Mouse (Mus musculus) myocyte (in vitro differentiated cells): ENCODE results near the gene St6galnac3.

Experiments
- CEBPB ChIP-seq: IDR thresholded peaks from 2 replicates; pipeline ENCODE4 v1.6.1; 2011; ENCODE audit warnings: mild to moderate bottlenecking, moderate library complexity; ENCODE audit not compliant: poor library complexity, insufficient read depth, severe bottlenecking
- MYOD1 ChIP-seq, 3 experiments: IDR thresholded peaks; one replicate each; pipeline ENCODE4 v1.6.1; 2011; ENCODE audit warnings: control low read depth in 2 of 3, low read depth in 2 of 3, mild to moderate bottlenecking in 2 of 3, moderate library complexity in 1 of 3; ENCODE audit not compliant: insufficient read length in 2 of 3, control insufficient read depth in 1 of 3
- MYOG ChIP-seq, 3 experiments: IDR thresholded peaks; one replicate each; pipeline ENCODE4 v1.6.1; 2011; ENCODE audit warnings: control low read depth in 2 of 3, low read depth in 2 of 3, mild to moderate bottlenecking in 2 of 3; ENCODE audit not compliant: insufficient read length in 2 of 3, control insufficient read depth in 1 of 3, insufficient read depth in 1 of 3
- POLR2A ChIP-seq: IDR thresholded peaks from one replicate; pipeline ENCODE4 v1.6.1; 2011; ENCODE audit warnings: low read depth, mild to moderate bottlenecking, control low read depth, moderate library complexity; ENCODE audit not compliant: insufficient read length
- POLR2AphosphoS2 ChIP-seq: IDR thresholded peaks from one replicate; pipeline ENCODE4 v1.6.1; 2011; ENCODE audit warnings: low read depth, control low read depth; ENCODE audit not compliant: insufficient read length
- REST ChIP-seq: IDR thresholded peaks from one replicate; pipeline ENCODE4 v1.6.1; 2011; ENCODE audit warnings: mild to moderate bottlenecking, control low read depth, moderate library complexity; ENCODE audit not compliant: insufficient read depth, insufficient read length
- SRF ChIP-seq: IDR thresholded peaks from one replicate; pipeline ENCODE4 v1.6.1; 2011; ENCODE audit warnings: low read depth; ENCODE audit not compliant: control insufficient read depth, insufficient read length
- TCF12 ChIP-seq: IDR thresholded peaks from one replicate; pipeline ENCODE4 v1.6.1; 2011; ENCODE audit warnings: mild to moderate bottlenecking, control low read depth; ENCODE audit not compliant: poor library complexity, insufficient read depth, severe bottlenecking
- USF1 ChIP-seq: IDR thresholded peaks from one replicate; pipeline ENCODE4 v1.6.1; 2011; ENCODE audit warnings: low read depth, mild to moderate bottlenecking, control low read depth, moderate library complexity

DNA sequence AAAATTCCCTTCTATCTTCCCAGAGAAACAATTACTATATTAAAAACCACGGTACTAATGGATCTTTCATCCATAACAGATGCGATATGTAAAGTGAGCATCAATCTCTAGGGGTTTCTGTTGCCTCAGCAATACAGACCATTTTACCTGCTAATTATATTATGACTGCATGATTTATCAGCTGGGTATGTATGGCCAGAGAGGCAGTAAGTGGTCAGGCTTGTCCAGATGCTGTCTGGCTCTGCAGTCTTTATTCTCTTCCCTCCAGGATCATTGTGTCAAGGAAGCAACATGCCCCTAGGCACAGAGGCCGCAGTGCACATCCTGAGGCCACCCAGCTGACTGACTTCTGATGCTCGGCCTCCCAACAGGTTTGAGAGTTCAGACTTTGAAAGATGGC, 222.5 kb downstream of the St6galnac3 start:
- TF ChIP-seq USF1 = no peak
- TF ChIP-seq POLR2A = no peak
- no peak for TF ChIP-seq REST
- TF ChIP-seq CEBPB = no peak
- TF ChIP-seq TCF12 = no peak
- no peak for TF ChIP-seq POLR2AphosphoS2
- no peak for TF ChIP-seq MYOG (IDR thresholded peaks at IDR 0.05; ENCODE audit: control insufficient read depth in 1 of 3, insufficient read depth in 1 of 3, insufficient read length in 2 of 3, low read depth in 2 of 3)
- TF ChIP-seq SRF = no peak
- TF ChIP-seq MYOD1 (IDR thresholded peaks at IDR 0.05; ENCODE audit: control insufficient read depth in 1 of 3, insufficient read length in 2 of 3, low read depth in 2 of 3) = no peak
